Mouse (Mus musculus): ENCODE measurements around the gene Rnf215. TPM values are rescaled to one million over a fixed set of nuclear protein-coding genes. Genes with fewer than 3 reads are reported as not detected.

Gene Rnf215
- polyA plus RNA-seq (2021; fragmentation: Nextera tagmentation): 11.3 and 11.7 TPM in 2 replicates
- long read RNA-seq, experiment 1, transcript Rnf215-201 (9 exons, 1,874 nt): major isoform, 24 of 32 reads
- long read RNA-seq, experiment 1, partial matches to known transcripts: 1 of 32 reads
- long read RNA-seq, experiment 1, other reads (novel, unspliced or antisense): 7 of 32 reads
- long read RNA-seq, experiment 2, transcript Rnf215-201 (9 exons, 1,874 nt): major isoform, 83 of 110 reads
- long read RNA-seq, experiment 2, partial matches to known transcripts: 6 of 110 reads
- long read RNA-seq, experiment 2, other reads (novel, unspliced or antisense): 21 of 110 reads

GRCm38 (mm10) chr11:4134986-4135935, at the start of gene Rnf215:
TSS of gene Rnf215 (plus strand) at chr11:4135202.

GRCm38 (mm10) chr11:4095171-4096053, 39.6 kb upstream of the Rnf215 start, which contains the start of gene Mtfp1:
TSS of gene Mtfp1 (minus strand) at chr11:4095445.

GRCm38 (mm10) chr11:4122742-4123579, 12.0 kb upstream of the Rnf215 start, which contains the start of gene Sec14l2:
TSS of gene Sec14l2 (minus strand) at chr11:4123415.

GRCm38 (mm10) chr11:4159808-4160708, 25.1 kb downstream of the Rnf215 start, which contains the start of the genes Ccdc157 and Sf3a1:
TSS of gene Ccdc157 (minus strand) at chr11:4160293.
TSS of gene Sf3a1 (plus strand) at chr11:4160350.

GRCm38 (mm10) chr11:4186486-4187317, 51.7 kb downstream of the Rnf215 start, which contains the start of gene Tbc1d10a:
TSS of gene Tbc1d10a (plus strand) at chr11:4186789.

Small RNA genes lying within 50 kb of the gene (microRNA-seq; reads per million reads assigned to microRNA genes)
- 3.4 reads per million, percentile 11 among the genes with 10 or more reads in this experiment for gene Mir3060

Other genes starting within 250 kb of the Rnf215 start
- 0.35 and 0.59 TPM in 2 replicates for gene 4921536K21Rik, start 240.1 kb upstream of the Rnf215 start, polyA plus RNA-seq (2021; fragmentation: Nextera tagmentation)
- 19.1 and 20.4 TPM in 2 replicates for gene Dusp18, start 240.0 kb upstream of the Rnf215 start, polyA plus RNA-seq (2021; fragmentation: Nextera tagmentation)
- gene Slc35e4, start 220.5 kb upstream of the Rnf215 start, polyA plus RNA-seq (2021; fragmentation: Nextera tagmentation): 13.9 and 15.2 TPM in 2 replicates
- 21.5 and 39.0 TPM in 2 replicates for gene Tcn2, start 203.0 kb upstream of the Rnf215 start, polyA plus RNA-seq (2021; fragmentation: Nextera tagmentation)
- gene Pes1, start 171.2 kb upstream of the Rnf215 start, polyA plus RNA-seq (2021; fragmentation: Nextera tagmentation): 23.5 and 28.5 TPM in 2 replicates
- gene 4930556J24Rik, start 158.4 kb upstream of the Rnf215 start, polyA plus RNA-seq (2021; fragmentation: Nextera tagmentation): not detected in 2 replicates
- 3.4 and 5.4 TPM in 2 replicates for gene Gal3st1, start 151.6 kb upstream of the Rnf215 start, polyA plus RNA-seq (2021; fragmentation: Nextera tagmentation)
- 0.33 and 0.80 TPM in 2 replicates for gene Sec14l4, start 103.7 kb upstream of the Rnf215 start, polyA plus RNA-seq (2021; fragmentation: Nextera tagmentation)
- gene Sec14l3, start 70.4 kb upstream of the Rnf215 start, polyA plus RNA-seq (2021; fragmentation: Nextera tagmentation): 0.67 and 1.7 TPM in 2 replicates
- gene Mtfp1, start 39.8 kb upstream of the Rnf215 start, polyA plus RNA-seq (2021; fragmentation: Nextera tagmentation): 189 and 199 TPM in 2 replicates
- gene Sec14l2, start 11.8 kb upstream of the Rnf215 start, polyA plus RNA-seq (2021; fragmentation: Nextera tagmentation): 3.8 and 4.0 TPM in 2 replicates
- gene Ccdc157, start 25.1 kb downstream of the Rnf215 start, polyA plus RNA-seq (2021; fragmentation: Nextera tagmentation): 2.9 and 3.6 TPM in 2 replicates
- gene Sf3a1, start 25.1 kb downstream of the Rnf215 start, polyA plus RNA-seq (2021; fragmentation: Nextera tagmentation): 28.7 and 37.2 TPM in 2 replicates
- gene Tbc1d10a, start 51.6 kb downstream of the Rnf215 start, polyA plus RNA-seq (2021; fragmentation: Nextera tagmentation): 41.4 and 42.0 TPM in 2 replicates
- 8.0 and 10.9 TPM in 2 replicates for gene Castor1, start 83.0 kb downstream of the Rnf215 start, polyA plus RNA-seq (2021; fragmentation: Nextera tagmentation)
- 0.14 and 0.21 TPM in 2 replicates for gene Osm, start 101.2 kb downstream of the Rnf215 start, polyA plus RNA-seq (2021; fragmentation: Nextera tagmentation)
- 0.74 and 1.1 TPM in 2 replicates for gene Lif, start 122.4 kb downstream of the Rnf215 start, polyA plus RNA-seq (2021; fragmentation: Nextera tagmentation)

All from layer of hippocampus, adult 6 months (tissue).